Mouse (Mus musculus): ENCODE results near the gene Metrn. TPM values are rescaled to one million over a fixed set of nuclear protein-coding genes. Genes with fewer than 3 reads are reported as not detected.

Gene Metrn
- polyA plus RNA-seq, 1 experiment: 44.4 TPM

GRCm38 (mm10) chr17:25795609-25796092, 1.3 kb downstream of the Metrn start, which contains the start of gene AC134908.4:
AC134908.4 (minus strand) TSS chr17:25795659.
- H3K4me3 ChIP-seq: peak within 1 kb of the TSS; percentile 47
- peak within 1 kb of the TSS; percentile 11 for H3ac ChIP-seq (ENCODE audit: control insufficient read depth, insufficient read length)
- no peaks in the 10 kb centered on the region for H3K27me3 ChIP-seq (ENCODE audit: control insufficient read depth, insufficient read depth, insufficient read length)
- H3K36me3 ChIP-seq (ENCODE audit: control insufficient read depth, insufficient read depth): no peaks in the 10 kb centered on the region
- H3K4me2 ChIP-seq (ENCODE audit: low read depth): peak within 1 kb of the TSS; percentile 93
- TF ChIP-seq REST (IDR thresholded peaks at IDR 0.05; ENCODE audit: insufficient read depth, insufficient read length) (no peak), MAX (IDR thresholded peaks at IDR 0.05; ENCODE audit: low read depth) (no peak), CEBPB (IDR thresholded peaks at IDR 0.05; ENCODE audit: insufficient read depth, poor library complexity, severe bottlenecking) (no peak), POLR2A (IDR thresholded peaks at IDR 0.05; ENCODE audit: insufficient read length, low read depth) (no peak), USF1 (IDR thresholded peaks at IDR 0.05; ENCODE audit: low read depth) (no peak), MYOG (IDR thresholded peaks at IDR 0.05; ENCODE audit: control insufficient read depth in 1 of 3, insufficient read depth in 1 of 3, insufficient read length in 2 of 3, low read depth in 2 of 3) (no peak), TCF3 (IDR thresholded peaks at IDR 0.05; ENCODE audit: insufficient read length, low read depth) (no peak), POLR2AphosphoS2 (IDR thresholded peaks at IDR 0.05; ENCODE audit: insufficient read length, low read depth) (no peak), TCF12 (IDR thresholded peaks at IDR 0.05; ENCODE audit: insufficient read depth, poor library complexity, severe bottlenecking) (no peak), MYOD1 (IDR thresholded peaks at IDR 0.05; ENCODE audit: control insufficient read depth in 1 of 3, insufficient read length in 2 of 3, low read depth in 2 of 3) (no peak), SRF (IDR thresholded peaks at IDR 0.05; ENCODE audit: control insufficient read depth, insufficient read length, low read depth) (no peak)
- H3K79me2 ChIP-seq (ENCODE audit: control insufficient read depth, insufficient read depth): no peaks in the 10 kb centered on the region

- H3K4me3 ChIP-seq: peak overlapping the region; percentile 47
- H3K79me2 ChIP-seq (ENCODE audit: control insufficient read depth, insufficient read depth): no peaks in the 10 kb centered on the region
- H3K27me3 ChIP-seq (ENCODE audit: control insufficient read depth, insufficient read depth, insufficient read length): no peaks in the 10 kb centered on the region
- no peaks in the 10 kb centered on the region for H3K36me3 ChIP-seq (ENCODE audit: control insufficient read depth, insufficient read depth)
- H3K4me2 ChIP-seq (ENCODE audit: low read depth): no peak overlapping the region
- TF ChIP-seq SRF (IDR thresholded peaks at IDR 0.05; ENCODE audit: control insufficient read depth, insufficient read length, low read depth) (no peak), E2F4 (IDR thresholded peaks at IDR 0.05; ENCODE audit: insufficient read depth) (no peak), USF1 (IDR thresholded peaks at IDR 0.05; ENCODE audit: low read depth) (no peak), TCF12 (IDR thresholded peaks at IDR 0.05; ENCODE audit: insufficient read depth, poor library complexity, severe bottlenecking) (no peak), POLR2A (IDR thresholded peaks at IDR 0.05; ENCODE audit: insufficient read length, low read depth) (no peak), TCF3 (IDR thresholded peaks at IDR 0.05; ENCODE audit: insufficient read length, low read depth) (no peak), POLR2AphosphoS2 (IDR thresholded peaks at IDR 0.05; ENCODE audit: insufficient read length, low read depth) (no peak), MAX (IDR thresholded peaks at IDR 0.05; ENCODE audit: low read depth) (no peak)
- H3ac ChIP-seq (ENCODE audit: control insufficient read depth, insufficient read length): no peak overlapping the region
Measured at GRCm38 (mm10) chr17:25794998-25795397, 1.9 kb downstream of the Metrn start.

- Histone ChIP-seq H3K4me3 (no peak overlapping the region), H3K27me3 (ENCODE audit: control insufficient read depth, insufficient read depth, insufficient read length) (no peaks in the 10 kb centered on the region), H3ac (ENCODE audit: control insufficient read depth, insufficient read length) (no peak overlapping the region), H3K79me2 (ENCODE audit: control insufficient read depth, insufficient read depth) (no peaks in the 10 kb centered on the region), H3K4me2 (ENCODE audit: low read depth) (no peak overlapping the region), H3K36me3 (ENCODE audit: control insufficient read depth, insufficient read depth) (no peaks in the 10 kb centered on the region)
- TF ChIP-seq POLR2AphosphoS2 (IDR thresholded peaks at IDR 0.05; ENCODE audit: insufficient read length, low read depth) (no peak), SRF (IDR thresholded peaks at IDR 0.05; ENCODE audit: control insufficient read depth, insufficient read length, low read depth) (no peak), TCF12 (IDR thresholded peaks at IDR 0.05; ENCODE audit: insufficient read depth, poor library complexity, severe bottlenecking) (no peak), TCF3 (IDR thresholded peaks at IDR 0.05; ENCODE audit: insufficient read length, low read depth) (no peak), CEBPB (IDR thresholded peaks at IDR 0.05; ENCODE audit: insufficient read depth, poor library complexity, severe bottlenecking) (no peak), POLR2A (IDR thresholded peaks at IDR 0.05; ENCODE audit: insufficient read length, low read depth) (no peak), REST (IDR thresholded peaks at IDR 0.05; ENCODE audit: insufficient read depth, insufficient read length) (no peak), E2F4 (IDR thresholded peaks at IDR 0.05; ENCODE audit: insufficient read depth) (no peak), USF1 (IDR thresholded peaks at IDR 0.05; ENCODE audit: low read depth) (no peak), MYOG (IDR thresholded peaks at IDR 0.05; ENCODE audit: control insufficient read depth in 1 of 3, insufficient read depth in 1 of 3, insufficient read length in 2 of 3, low read depth in 2 of 3) (no peak), MAX (IDR thresholded peaks at IDR 0.05; ENCODE audit: low read depth) (no peak)
Measured at GRCm38 (mm10) chr17:25794197-25794596, 2.7 kb downstream of the Metrn start.

GRCm38 (mm10) chr17:25792615-25793014, 4.3 kb downstream of the Metrn start, which contains the start of gene Fam173a:
Fam173a (minus strand) TSS chr17:25792901.
- Histone ChIP-seq H3K36me3 (ENCODE audit: control insufficient read depth, insufficient read depth) (no peaks in the 10 kb centered on the region), H3K4me3 (peak within 1 kb of the TSS; percentile 65), H3K27me3 (ENCODE audit: control insufficient read depth, insufficient read depth, insufficient read length) (no peaks in the 10 kb centered on the region), H3ac (ENCODE audit: control insufficient read depth, insufficient read length) (peak within 1 kb of the TSS; percentile 19), H3K79me2 (ENCODE audit: control insufficient read depth, insufficient read depth) (no peaks in the 10 kb centered on the region), H3K4me2 (ENCODE audit: low read depth) (peak within 1 kb of the TSS; percentile 90)
- TF ChIP-seq SRF (IDR thresholded peaks at IDR 0.05; ENCODE audit: control insufficient read depth, insufficient read length, low read depth) (no peak), MYOD1 (IDR thresholded peaks at IDR 0.05; ENCODE audit: control insufficient read depth in 1 of 3, insufficient read length in 2 of 3, low read depth in 2 of 3) (no peak), POLR2AphosphoS2 (IDR thresholded peaks at IDR 0.05; ENCODE audit: insufficient read length, low read depth) (no peak), TCF3 (IDR thresholded peaks at IDR 0.05; ENCODE audit: insufficient read length, low read depth) (no peak), MAX (IDR thresholded peaks at IDR 0.05; ENCODE audit: low read depth) (no peak), TCF12 (IDR thresholded peaks at IDR 0.05; ENCODE audit: insufficient read depth, poor library complexity, severe bottlenecking) (no peak), CEBPB (IDR thresholded peaks at IDR 0.05; ENCODE audit: insufficient read depth, poor library complexity, severe bottlenecking) (no peak), POLR2A (IDR thresholded peaks at IDR 0.05; ENCODE audit: insufficient read length, low read depth) (no peak)
